Mouse (Mus musculus) kidney, embryonic 15.5 days (tissue): ENCODE measurements around the gene Opn3. TPM values are rescaled to one million over a fixed set of nuclear protein-coding genes. Genes with fewer than 3 reads are reported as not detected.

ENCODE experiments used
- ATAC-seq: fragments of 200-750 bp; cut with Nextera tagmentation; replicated peaks from 2 replicates; pipeline ENCODE4 v1.8.0; 2017; ENCODE audit warnings: moderate TSS enrichment; ENCODE audit not compliant: low FRiP score
- H3K27ac ChIP-seq: fragments of 300-500 bp; sonication (generic); 2 replicates; pipeline ENCODE4 v1.5.1; 2015; ENCODE audit warnings: mild to moderate bottlenecking, inconsistent platforms
- H3K27me3 ChIP-seq: fragments of 300-500 bp; sonication (generic); 2 replicates; pipeline ENCODE4 v1.6.1; 2015; ENCODE audit warnings: inconsistent platforms
- H3K36me3 ChIP-seq: fragments of 300-500 bp; sonication (generic); 2 replicates; pipeline ENCODE4 v1.6.1; 2015; ENCODE audit warnings: inconsistent platforms
- H3K4me1 ChIP-seq: fragments of 300-500 bp; sonication (generic); 2 replicates; pipeline ENCODE4 v1.6.1; 2015; ENCODE audit warnings: inconsistent platforms
- H3K4me2 ChIP-seq: fragments of 300-500 bp; sonication (generic); 2 replicates; pipeline ENCODE4 v1.6.1; 2015; ENCODE audit warnings: moderate library complexity, mild to moderate bottlenecking, inconsistent platforms
- H3K4me3 ChIP-seq: fragments of 300-500 bp; sonication (generic); replicated peaks from 2 replicates; pipeline ENCODE4 v1.5.1; 2015; ENCODE audit warnings: mild to moderate bottlenecking, inconsistent platforms
- H3K9ac ChIP-seq: fragments of 300-500 bp; sonication (generic); 2 replicates; pipeline ENCODE4 v1.6.1; 2015; ENCODE audit warnings: mild to moderate bottlenecking, inconsistent platforms
- H3K9me3 ChIP-seq: fragments of 300-500 bp; sonication (generic); replicated peaks from 2 replicates; pipeline ENCODE4 v1.6.1; 2016; ENCODE audit warnings: inconsistent platforms
- WGBS: fragments of 180-500 bp; shearing (Covaris S2); methylation state at CpG from one replicate; pipeline ENCODE4 v1.1.7; 2015; ENCODE audit warnings: mixed read lengths; 5-methylcytosine and 5-hydroxymethylcytosine counted together
- polyA plus RNA-seq: library from polyadenylated mRNA; unstranded; fragments of >200 nt; fragmentation: Nextera tagmentation; extraction: Ambion mirVana; gene quantifications from 2 replicates; pipeline ENCODE4 v1.2.1, GENCODE M21; 2015

Gene Opn3
- 8.1 and 9.6 TPM in 2 replicates for polyA plus RNA-seq

DNA sequence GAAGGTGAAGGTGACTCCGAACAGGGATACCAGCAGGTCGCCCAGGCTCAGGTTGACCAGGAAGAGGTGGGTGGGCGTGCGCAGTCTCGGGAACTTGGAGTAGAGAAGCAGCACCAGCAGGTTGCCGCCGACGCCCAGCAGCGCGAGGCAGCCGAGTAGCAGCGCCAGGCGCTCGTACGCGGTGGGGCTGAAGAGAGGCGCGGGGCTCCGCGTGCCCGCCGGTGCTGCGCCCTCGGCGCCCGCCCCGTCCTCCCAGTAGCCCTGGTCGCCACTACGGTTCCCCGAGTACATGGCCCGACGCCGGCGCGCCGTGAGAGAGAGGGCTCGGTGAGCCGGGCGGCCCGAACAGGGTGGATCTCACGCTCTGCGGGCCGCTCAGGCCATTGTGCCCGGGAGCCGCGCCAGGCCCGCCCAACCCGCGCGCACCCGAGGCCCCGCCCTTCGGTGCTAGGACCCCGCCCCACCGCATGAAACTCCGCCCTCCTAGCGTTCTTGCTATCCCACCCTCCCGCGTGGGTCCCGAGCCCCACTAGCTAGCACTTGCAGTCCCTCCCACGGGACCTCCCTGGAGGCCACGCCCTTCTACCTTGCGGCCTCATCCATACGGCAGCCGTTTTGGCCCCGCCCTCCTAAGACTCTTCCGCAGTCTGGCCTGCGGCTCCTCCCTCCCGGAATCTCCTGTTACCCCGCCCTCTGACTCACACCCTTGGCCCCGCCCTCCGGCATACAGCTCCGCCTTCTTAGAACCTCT is at the start of gene Opn3, which contains the start of gene Chml:
TSS of gene Opn3 (minus strand) at position 531 of the 751 bp plus-strand sequence.
TSS of gene Chml (minus strand) at position 656 of the 751 bp plus-strand sequence.
- Histone ChIP-seq H3K9ac (peak within 1 kb of the TSS; percentile 74), H3K4me1 (peaks cover 18% of the 10 kb centered on the region)
- under 1% methylated on average over 73 of the region's 73 CpGs for WGBS

DNA sequence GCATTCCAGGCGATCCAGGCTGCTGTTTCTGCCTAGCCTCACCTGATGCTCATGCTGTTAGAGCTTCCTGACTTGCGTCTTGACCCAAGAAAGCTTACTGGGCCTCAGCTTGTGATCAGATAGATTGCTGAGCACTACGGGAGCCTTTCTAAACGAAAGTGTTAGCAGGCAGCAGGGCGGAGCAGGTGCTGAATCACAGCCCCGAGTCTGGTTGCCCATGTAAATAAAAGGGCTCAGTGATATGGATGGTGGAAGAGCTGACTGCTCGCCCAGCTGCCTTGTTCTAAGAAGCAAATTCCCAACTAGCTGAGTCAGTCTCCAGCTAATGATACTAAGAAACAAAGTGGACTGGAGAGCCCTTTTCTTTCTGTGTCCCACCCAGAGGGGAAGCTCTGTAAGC is 33.2 kb upstream of the Opn3 start:
- Histone ChIP-seq H3K4me2 (no peak overlapping the region), H3K36me3 (no peaks in the 10 kb centered on the region), H3K27ac (no peak overlapping the region), H3K9me3 (no peaks in the 10 kb centered on the region), H3K4me3 (no peak overlapping the region), H3K4me1 (no peaks in the 10 kb centered on the region), H3K9ac (no peak overlapping the region), H3K27me3 (no peaks in the 10 kb centered on the region)
- 42% methylated on average over 7 of the region's 7 CpGs for whole genome bisulfite sequencing
- ATAC-seq, result no peak

More for the DNA sequence above, at the start of gene Opn3, which contains the start of gene Chml:
- peak; percentile 98 for ATAC-seq
- Histone ChIP-seq H3K4me3 (peak within 1 kb of the TSS; percentile 80), H3K36me3 (peaks cover 8% of the 10 kb centered on the region), H3K27ac (peak within 1 kb of the TSS; percentile 91), H3K27me3 (no peaks in the 10 kb centered on the region), H3K9me3 (no peaks in the 10 kb centered on the region), H3K4me2 (peak within 1 kb of the TSS; percentile 91)

DNA sequence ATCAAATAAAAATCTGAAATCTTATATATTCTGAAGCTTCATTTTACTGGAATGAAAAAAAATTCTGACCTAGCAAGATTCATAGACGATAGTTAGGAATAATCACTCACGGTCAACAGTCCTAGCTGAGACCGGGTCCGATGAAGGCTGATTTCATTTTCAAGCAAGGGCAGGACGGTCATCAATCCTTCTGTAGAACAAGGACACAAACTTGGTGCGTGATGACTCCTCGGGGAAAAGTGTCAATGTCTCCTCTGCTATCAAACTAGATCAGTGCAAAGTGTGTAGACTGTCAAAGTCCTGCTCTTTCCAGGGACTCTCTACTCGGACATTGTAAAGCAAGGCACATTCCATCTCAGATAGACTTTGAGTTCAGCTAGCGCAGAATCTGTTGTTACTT is 24.3 kb upstream of the Opn3 start:
- Histone ChIP-seq H3K4me1 (no peaks in the 10 kb centered on the region), H3K9ac (no peak overlapping the region), H3K4me2 (no peak overlapping the region), H3K4me3 (no peak overlapping the region), H3K9me3 (no peaks in the 10 kb centered on the region), H3K27ac (no peak overlapping the region), H3K27me3 (no peaks in the 10 kb centered on the region), H3K36me3 (no peaks in the 10 kb centered on the region)
- ATAC-seq, result no peak
- 91% methylated on average over 9 of the region's 9 CpGs for WGBS

DNA sequence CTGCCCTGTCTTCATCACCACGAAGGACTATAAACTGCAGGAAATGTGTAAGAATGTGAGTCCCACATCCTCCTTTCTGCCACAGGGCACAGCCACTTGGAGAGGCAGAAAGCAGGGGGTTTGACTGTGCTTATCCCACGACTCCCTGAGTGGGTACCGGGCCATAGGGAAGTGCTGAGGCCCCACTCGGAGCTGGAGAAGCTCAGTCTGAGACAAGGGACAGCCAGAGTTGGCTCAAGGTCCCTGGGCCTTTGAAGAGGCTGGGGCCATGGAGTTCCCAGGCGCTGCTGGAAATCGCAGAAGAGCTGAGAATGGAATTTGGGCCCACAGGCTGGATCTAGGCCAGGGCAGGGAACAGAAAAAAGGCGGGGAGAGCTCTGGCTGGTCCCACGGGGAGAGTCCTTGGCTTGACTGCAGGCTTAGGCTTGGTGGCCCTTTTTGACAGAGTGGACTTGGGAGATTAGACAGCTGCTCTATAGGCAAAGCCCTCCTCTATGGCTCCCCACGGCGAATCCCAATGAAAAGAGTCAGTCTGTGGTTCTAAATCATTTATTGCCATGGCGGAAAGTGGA is 19.8 kb upstream of the Opn3 start:
- no peak overlapping the region for H3K4me2 ChIP-seq
- no peaks in the 10 kb centered on the region for H3K9me3 ChIP-seq
- 77% methylated on average over 11 of the region's 11 CpGs for WGBS
- H3K27me3 ChIP-seq, result no peaks in the 10 kb centered on the region
- no peak for ATAC-seq
- H3K9ac ChIP-seq, result no peak overlapping the region
- no peaks in the 10 kb centered on the region for H3K36me3 ChIP-seq
- no peaks in the 10 kb centered on the region for H3K4me1 ChIP-seq
- H3K4me3 ChIP-seq, result no peak overlapping the region
- no peak overlapping the region for H3K27ac ChIP-seq

DNA sequence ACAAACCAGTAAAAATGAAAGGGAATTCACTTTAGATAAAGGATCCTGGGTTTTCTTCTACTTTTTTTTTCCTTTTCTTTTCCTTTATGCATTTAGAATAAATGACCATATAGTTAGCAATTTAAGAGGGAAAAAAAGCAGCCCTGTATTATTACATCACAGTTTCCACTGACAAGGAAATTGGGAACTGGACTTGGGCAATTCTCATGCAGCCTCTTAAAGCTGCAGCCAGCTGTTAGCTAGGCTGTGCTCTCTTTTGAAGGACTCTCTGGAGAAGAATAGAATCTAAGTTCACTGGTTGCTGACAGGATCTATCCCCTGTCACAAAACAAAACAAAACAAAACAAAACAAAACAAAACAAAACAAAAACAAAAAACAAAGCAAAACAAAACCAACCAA is 15.4 kb upstream of the Opn3 start:
- H3K4me1 ChIP-seq, result no peaks in the 10 kb centered on the region
- no peaks in the 10 kb centered on the region for H3K9me3 ChIP-seq
- no peak for ATAC-seq

DNA sequence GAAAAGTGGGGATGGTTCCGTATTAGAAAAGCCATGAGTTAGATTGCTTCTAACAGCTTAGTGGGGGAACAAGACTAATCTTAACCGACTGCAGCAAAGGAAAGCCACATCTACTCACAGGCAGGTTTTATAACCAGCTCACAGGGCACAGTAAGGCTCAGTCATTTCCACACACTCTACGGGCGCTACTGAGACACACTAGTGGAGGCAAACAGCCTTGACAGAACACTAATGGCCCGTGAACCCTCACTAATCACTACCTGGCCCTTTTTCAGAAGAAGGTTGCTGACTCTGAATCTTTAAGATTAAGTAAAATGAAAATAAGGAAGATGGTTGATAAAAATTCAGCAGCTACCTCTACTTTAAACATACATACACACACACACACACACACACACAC is 15.0 kb upstream of the Opn3 start:
- H3K4me1 ChIP-seq, result no peaks in the 10 kb centered on the region
- whole genome bisulfite sequencing, result 42% methylated on average over 5 of the region's 5 CpGs
- H3K9me3 ChIP-seq, result no peaks in the 10 kb centered on the region
- no peak overlapping the region for H3K9ac ChIP-seq
- no peaks in the 10 kb centered on the region for H3K36me3 ChIP-seq
- H3K4me2 ChIP-seq, result no peak overlapping the region
- no peak overlapping the region for H3K27ac ChIP-seq
- peak; percentile 69; the same call in 1 of the 2 replicates for ATAC-seq
- H3K4me3 ChIP-seq, result no peak overlapping the region
- no peaks in the 10 kb centered on the region for H3K27me3 ChIP-seq

More for the DNA sequence above, 15.4 kb upstream of the Opn3 start:
- Histone ChIP-seq H3K36me3 (no peaks in the 10 kb centered on the region), H3K27me3 (no peaks in the 10 kb centered on the region), H3K9ac (no peak overlapping the region), H3K27ac (no peak overlapping the region), H3K4me3 (no peak overlapping the region), H3K4me2 (no peak overlapping the region)

DNA sequence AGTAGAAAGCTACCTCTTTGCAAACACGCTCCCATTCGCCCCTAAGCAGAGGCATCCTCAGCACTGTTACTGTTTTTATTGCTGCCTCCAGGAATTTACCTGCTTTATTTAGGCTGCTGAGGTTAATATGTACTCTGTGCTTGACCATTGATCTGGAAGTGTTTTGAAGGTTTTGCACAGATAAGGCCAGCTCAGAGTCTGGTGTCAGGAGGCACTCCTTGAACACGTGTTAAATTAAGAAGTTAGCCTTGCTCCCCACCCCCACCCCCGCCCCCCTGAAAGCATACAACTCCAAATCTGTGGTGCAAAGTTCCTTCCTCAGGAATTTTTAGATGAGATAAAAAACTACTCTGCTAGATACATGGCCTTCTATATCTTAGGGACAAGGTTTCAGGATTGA is 8.6 kb upstream of the Opn3 start:
- no peak for ATAC-seq

DNA sequence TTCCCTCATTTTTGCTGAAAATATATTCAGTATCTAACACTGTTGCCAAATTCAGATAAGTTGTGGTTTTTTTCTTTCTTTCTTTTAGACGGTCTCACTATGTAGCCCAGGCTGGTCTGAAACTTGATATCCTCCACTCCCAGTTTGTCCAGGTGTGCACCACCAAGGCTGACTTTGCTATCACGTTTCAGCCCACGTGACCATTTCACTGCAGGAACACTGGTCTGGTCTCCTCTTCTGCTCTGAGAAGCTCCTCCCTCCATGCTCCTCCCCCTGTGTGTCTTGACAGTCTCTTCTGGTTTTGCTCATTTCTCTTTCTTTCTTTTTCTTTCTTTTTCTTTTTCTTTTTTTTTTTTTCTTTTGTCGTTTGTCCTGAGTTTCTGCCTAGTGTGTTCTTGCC is 7.2 kb upstream of the Opn3 start:
- H3K9me3 ChIP-seq, result no peaks in the 10 kb centered on the region
- no peaks in the 10 kb centered on the region for H3K4me1 ChIP-seq
- H3K36me3 ChIP-seq, result no peaks in the 10 kb centered on the region
- no peak overlapping the region for H3K27ac ChIP-seq
- H3K4me2 ChIP-seq, result no peak overlapping the region
- 0 out of 2 replicates have a peak, but pooled peaks have one; percentile 33 for ATAC-seq
- no peak overlapping the region for H3K9ac ChIP-seq
- no peak overlapping the region for H3K4me3 ChIP-seq
- WGBS, result 19% methylated on average over 4 of the region's 4 CpGs
- H3K27me3 ChIP-seq, result no peaks in the 10 kb centered on the region

More for the DNA sequence above, 8.6 kb upstream of the Opn3 start:
- Histone ChIP-seq H3K4me1 (no peaks in the 10 kb centered on the region), H3K4me3 (no peak overlapping the region), H3K9me3 (no peaks in the 10 kb centered on the region), H3K4me2 (no peak overlapping the region), H3K36me3 (no peaks in the 10 kb centered on the region), H3K9ac (no peak overlapping the region), H3K27ac (no peak overlapping the region), H3K27me3 (no peaks in the 10 kb centered on the region)
- 71% methylated on average over 4 of the region's 4 CpGs for WGBS

DNA sequence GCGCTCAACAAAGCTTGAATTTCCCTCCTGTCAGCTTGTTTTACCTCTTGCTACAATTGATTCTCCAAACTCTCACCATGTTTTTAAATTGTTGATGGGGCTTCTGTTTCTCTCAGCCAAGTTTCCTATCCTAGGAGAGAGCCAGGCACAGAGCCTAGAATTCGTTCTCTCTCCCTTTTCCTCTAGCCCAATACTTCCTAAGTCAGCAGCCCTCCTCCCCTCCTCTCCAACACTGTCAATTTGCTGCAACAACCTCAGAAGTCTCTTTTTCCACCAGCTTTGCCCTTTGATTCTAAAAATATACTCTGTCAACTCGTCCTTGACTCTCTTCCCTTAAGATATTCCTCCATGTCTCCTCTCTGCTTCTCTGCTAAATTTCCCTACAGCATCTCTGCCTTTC is 6.8 kb upstream of the Opn3 start:
- ATAC-seq, result no peak
- no peaks in the 10 kb centered on the region for H3K4me1 ChIP-seq
- H3K36me3 ChIP-seq, result no peaks in the 10 kb centered on the region
- no peaks in the 10 kb centered on the region for H3K9me3 ChIP-seq
- no peak overlapping the region for H3K27ac ChIP-seq
- no peak overlapping the region for H3K9ac ChIP-seq
- H3K4me3 ChIP-seq, result no peak overlapping the region
- no peaks in the 10 kb centered on the region for H3K27me3 ChIP-seq
- 53% methylated on average over 3 of the region's 3 CpGs for WGBS
- H3K4me2 ChIP-seq, result no peak overlapping the region

DNA sequence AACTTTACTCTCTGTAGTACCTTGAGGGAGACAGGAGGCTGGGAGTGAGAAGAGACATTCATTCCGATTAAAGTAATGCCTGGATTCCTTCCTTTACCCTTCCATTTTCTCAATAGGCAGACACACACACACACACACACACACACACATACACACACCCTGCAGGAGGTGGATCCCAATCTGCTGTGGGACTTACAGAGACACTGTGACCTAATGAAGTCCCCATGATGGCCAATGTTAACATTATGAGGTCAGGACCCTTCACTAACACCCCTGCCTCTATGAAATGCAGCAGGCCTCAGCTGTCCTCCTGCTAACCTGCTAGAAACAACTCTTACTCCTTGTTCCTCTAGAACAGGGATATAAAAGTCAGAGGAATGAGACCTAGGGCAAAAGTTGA is 5.7 kb upstream of the Opn3 start, which contains the start of gene Wdr64:
TSS of gene Wdr64 (plus strand) at position 301 of the 400 bp plus-strand sequence.
- no peaks in the 10 kb centered on the region for H3K36me3 ChIP-seq
- H3K27me3 ChIP-seq, result no peaks in the 10 kb centered on the region
- no peak within 1 kb of the TSS for H3K4me3 ChIP-seq
- H3K4me1 ChIP-seq, result peaks cover 4% of the 10 kb centered on the region; the same call in 1 of the 2 replicates
- no peak within 1 kb of the TSS for H3K27ac ChIP-seq
- 83% methylated on average over 1 of the region's 1 CpGs for WGBS
- H3K9ac ChIP-seq, result no peak within 1 kb of the TSS
- ATAC-seq, result no peak
- H3K4me2 ChIP-seq, result no peak within 1 kb of the TSS
- H3K9me3 ChIP-seq, result no peaks in the 10 kb centered on the region

DNA sequence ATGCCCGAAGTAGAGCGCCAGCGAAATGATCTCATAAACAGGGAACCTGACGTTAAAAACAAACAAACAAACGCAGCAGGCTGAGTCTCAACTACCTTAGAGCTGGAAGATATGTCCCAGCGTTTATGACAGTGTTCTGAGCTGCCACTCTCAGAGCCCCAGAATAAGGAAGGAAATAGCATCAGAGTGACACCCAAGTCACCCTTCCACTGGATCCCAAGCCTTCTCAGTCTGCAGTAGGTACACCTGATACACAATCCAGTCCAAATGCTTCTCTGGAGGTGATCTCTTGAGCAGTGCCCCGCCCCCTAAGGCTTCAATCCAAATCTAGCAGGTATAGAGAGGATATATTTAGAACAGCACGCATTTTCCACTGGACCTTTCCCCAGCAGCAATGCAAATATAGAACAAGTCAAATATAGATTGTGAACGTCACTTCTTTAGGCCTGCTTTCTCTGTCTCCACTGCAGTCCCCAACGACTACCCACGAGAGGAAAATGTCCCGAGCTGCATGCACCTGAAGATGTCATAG is 919 bp upstream of the Opn3 start:
- no peaks in the 10 kb centered on the region for H3K27me3 ChIP-seq
- no peaks in the 10 kb centered on the region for H3K9me3 ChIP-seq
- peak overlapping the region; percentile 80 for H3K4me3 ChIP-seq
- peak overlapping the region; percentile 43; the same call in 1 of the 2 replicates for H3K9ac ChIP-seq
- 0 out of 2 replicates have a peak, but pooled peaks have one; percentile 0 for ATAC-seq
- H3K27ac ChIP-seq, result no peak overlapping the region
- H3K36me3 ChIP-seq, result no peaks in the 10 kb centered on the region
- peak overlapping the region; percentile 91 for H3K4me2 ChIP-seq
- peaks cover 18% of the 10 kb centered on the region for H3K4me1 ChIP-seq
- 43% methylated on average over 12 of the region's 12 CpGs for WGBS

DNA sequence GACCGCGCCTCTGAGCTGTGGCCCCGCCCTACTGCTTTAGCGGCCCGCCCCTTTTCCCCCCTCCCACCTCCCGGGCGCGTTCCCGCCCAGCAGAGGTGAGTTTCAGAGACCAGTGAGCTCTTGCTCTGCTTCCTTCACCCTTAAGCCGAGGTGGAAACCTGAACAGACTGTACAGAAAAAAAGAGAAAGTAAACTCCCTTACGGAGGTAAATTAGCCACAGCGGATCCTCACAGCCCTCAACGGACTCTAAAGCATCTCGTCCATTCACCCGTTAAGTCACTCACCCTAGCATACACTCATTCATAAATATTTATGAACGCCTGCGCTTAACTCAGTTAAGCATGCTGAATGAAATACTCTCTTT is 403 bp upstream of the Opn3 start:
- Histone ChIP-seq H3K36me3 (peaks cover 3% of the 10 kb centered on the region), H3K4me3 (peak overlapping the region; percentile 80), H3K4me2 (peak overlapping the region; percentile 91), H3K9me3 (no peaks in the 10 kb centered on the region), H3K4me1 (peaks cover 18% of the 10 kb centered on the region), H3K9ac (peak overlapping the region; percentile 43), H3K27me3 (no peaks in the 10 kb centered on the region), H3K27ac (no peak overlapping the region)
- WGBS, result under 1% methylated on average over 17 of the region's 17 CpGs
- peak; percentile 90; the same call in 1 of the 2 replicates for ATAC-seq
